Mouse (Mus musculus) cerebellum, postnatal 36 days (tissue): Measurements from ENCODE around the gene Abi3bp.

Source experiments
- DNase-seq, 2 experiments: peaks; one replicate each; pipeline ENCODE4 v3.0.0; 2021 to 2022; ENCODE audit warnings: mixed read lengths in 2 of 2

Abi3bp gene

GRCm38 (mm10) chr16:56477677-56478574, at the start of gene Abi3bp:
TSS of gene Abi3bp (plus strand) at chr16:56477878.
- DNase-seq = no peak

DNA sequence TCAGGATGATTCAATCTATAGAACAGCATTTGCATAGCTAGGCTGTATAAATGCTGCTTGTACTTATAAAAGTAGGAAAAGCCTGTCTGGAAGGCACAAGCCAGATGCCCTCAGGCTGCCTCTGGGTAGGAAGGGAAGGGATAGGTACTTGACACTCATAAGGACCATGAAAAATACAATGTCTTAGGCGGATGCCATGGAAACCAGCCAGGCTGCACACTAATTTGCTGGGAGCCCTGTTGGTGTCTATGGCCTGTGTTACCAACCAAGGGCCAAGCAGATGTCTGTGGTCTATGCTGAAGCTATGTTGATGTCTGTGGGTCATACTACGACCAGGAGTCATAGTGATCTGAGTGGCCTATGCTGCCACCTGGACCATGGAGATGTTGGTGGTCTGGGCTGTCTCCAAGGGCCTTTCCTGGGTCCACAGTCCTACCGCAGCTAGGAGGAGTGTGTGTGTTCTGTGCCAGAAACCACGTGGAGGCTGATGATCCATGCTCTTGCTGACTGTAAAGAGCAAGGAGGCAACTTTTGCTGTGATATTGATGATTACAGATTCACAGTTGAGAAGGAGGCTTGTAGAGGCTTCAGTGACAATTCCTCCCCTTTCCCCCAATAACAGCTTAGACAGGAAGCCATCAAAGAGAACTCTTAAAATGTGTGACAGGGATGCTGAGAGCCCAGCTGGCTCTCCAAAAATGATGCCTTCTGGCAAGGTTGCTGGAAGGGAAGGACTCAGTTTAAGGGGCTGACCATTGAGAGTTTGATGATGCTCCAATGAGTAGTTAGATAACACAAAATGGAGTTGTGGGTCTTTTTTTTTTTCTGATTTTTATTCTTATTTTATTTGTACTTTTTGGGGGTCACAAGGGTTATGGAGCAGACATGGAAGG, 42.1 kb upstream of the Abi3bp start:
- no peak for DNase-seq

- DNase-seq = no peak
Measured at GRCm38 (mm10) chr16:56440243-56440642, 37.4 kb upstream of the Abi3bp start.

- no peak for DNase-seq
Measured at GRCm38 (mm10) chr16:56441113-56441512, 36.6 kb upstream of the Abi3bp start.

DNA sequence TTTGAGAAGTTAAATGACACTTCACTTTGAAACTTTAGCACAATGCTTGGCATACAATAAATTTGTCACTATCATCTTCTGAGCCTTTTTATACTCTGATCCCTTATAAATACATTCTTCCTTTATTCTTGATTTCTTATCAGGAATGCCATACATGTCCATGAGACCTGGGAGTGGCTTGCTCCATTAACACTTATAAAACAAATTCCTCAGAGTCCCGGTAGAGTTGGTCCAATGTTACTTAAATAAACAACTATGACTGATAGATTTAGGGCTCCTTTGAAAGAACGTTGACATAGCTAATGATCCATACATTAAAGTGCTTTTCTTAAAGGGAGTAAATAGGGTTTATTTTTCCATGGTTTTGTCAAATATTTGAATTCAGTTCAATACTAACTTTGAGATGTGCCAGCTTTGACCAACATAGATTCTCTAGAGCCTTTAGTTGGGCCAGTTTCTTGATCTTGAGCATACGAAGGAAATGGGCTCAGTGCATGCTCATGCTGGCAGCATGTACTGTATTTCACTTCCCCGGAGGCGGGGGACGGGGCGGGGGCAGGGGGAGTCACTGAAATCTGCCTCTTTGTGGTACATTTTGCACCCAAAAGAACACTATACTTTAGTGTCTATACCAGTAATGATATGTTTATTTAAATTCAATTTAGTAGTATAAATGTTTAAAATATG, 35.9 kb upstream of the Abi3bp start:
- no peak for DNase-seq

DNA sequence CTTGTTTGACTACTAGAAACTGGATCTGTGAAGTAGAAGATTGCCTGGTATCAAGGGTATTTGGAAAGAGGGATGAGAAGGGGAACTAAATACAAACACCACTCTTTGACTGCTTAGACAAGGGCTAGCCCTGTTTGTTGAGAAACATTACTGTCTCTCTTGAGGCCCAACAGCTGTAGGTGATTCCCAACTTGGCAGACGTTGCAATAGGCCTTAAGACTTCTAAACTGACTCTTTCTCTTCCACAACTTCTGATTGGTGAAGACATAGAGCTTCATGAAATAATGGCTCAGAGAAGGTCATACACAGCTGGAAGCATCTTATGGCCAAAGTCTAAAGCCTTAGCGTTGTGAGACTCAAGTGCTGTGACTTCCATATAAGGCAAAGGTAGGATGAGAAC, 26.2 kb upstream of the Abi3bp start:
- no peak for DNase-seq

- DNase-seq = no peak
Measured at GRCm38 (mm10) chr16:56451923-56452322, 25.8 kb upstream of the Abi3bp start.

DNA sequence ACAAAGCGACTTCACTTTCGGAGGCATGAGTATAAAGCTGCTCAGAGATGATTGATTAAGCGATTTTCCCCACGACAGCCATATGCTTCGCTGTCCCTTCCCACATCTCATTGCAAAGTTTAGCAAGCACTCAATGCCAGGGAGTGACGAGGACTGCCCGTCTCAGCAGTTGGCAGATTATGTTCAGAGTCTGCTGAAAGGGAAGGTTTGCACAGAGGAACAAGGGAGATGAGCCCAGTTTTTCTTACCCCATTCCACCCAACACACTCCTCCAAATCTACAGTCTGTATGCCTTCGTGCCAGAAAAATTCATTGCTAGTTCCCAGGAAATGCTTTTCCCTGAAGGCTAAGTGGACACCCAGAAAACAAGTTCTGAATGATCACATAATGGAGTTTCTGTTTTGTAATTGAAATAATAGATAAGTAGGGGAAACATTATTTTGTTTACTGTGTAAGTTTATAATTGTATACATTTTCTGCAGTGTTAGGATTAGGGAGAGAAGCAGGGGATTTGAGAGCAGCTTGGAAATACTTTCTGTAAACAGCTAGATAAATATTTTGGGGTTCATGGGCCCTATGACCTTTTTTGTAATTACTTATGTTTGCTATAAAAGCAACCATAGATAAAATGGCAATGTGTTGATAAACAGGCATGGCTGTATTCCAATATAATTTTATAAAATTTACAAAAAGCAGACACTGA, 19.5 kb upstream of the Abi3bp start:
- DNase-seq = no peak

GRCm38 (mm10) chr16:56473160-56473559, 4.5 kb upstream of the Abi3bp start:
- DNase-seq = no peak

GRCm38 (mm10) chr16:56475676-56476075, 2.0 kb upstream of the Abi3bp start:
- no peak for DNase-seq

DNA sequence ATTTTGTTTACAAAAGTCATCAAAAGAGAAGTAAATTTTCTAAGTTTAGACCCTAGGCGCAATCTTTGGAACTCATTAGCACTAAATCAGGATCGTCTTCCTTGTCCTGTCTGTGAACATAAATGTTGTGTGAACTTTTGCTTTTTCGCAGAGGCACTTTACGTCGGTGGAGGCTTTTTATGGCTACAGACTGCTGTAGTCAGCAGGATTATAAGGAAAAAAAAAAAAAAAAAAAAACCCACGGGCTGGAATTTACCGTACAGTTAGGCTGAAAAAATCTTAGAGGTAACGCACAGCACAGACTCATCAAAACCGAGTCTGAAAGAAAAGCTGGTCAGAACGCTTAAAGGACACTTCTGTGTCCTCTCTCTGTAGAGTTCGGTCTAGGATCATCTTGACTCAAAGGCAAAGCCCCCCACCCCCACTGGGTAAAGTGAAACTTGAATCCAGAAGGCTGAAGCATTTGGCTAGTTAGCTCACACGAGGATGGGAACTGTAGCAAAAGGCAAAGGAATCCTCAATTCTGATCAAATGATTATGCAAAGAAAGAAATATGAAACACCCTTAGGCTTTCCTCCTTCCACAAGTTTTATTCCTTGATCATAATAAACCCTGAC, 1.0 kb downstream of the Abi3bp start:
- no peak for DNase-seq

DNA sequence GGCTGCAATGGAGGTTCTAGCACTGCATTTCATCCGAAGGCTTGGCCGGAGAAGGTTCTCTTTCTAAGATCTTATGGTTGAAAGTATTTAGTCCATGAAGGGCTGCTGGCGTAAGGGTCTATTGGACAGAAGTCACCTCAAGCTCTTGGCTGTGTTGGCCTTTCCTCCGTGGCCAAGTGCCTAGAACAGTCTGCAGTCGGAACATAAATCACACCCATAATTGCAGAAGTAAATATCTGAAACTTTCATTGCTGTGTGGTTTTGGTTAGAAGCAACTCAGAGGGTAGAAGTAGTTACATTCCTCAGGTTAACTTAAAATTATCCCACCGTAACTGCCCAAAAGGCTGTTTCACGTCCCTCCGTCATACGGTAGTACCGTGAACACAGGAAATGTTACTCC, 5.8 kb downstream of the Abi3bp start:
- no peak for DNase-seq

GRCm38 (mm10) chr16:56486461-56486860, 8.8 kb downstream of the Abi3bp start:
- peak; percentile 14 to 27 for DNase-seq

DNA sequence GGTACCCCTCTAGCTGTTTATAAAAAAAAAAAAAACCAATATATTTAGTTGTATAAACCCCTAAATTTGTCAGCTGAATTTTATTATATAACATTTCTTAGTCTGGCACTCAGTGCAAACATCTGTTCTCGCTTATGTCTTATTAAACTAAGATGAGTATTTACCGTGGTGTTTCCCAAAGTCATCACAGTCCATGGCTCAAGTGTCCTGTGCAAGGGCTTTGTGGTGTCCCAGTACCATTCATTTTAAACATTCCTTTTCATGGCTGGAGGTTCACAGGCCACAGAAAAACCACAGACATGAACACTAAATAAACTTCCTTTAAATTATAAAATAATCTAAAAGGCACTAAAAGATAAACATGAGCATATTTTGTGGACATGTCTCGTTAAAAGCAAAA, 13.2 kb downstream of the Abi3bp start:
- DNase-seq = no peak

DNA sequence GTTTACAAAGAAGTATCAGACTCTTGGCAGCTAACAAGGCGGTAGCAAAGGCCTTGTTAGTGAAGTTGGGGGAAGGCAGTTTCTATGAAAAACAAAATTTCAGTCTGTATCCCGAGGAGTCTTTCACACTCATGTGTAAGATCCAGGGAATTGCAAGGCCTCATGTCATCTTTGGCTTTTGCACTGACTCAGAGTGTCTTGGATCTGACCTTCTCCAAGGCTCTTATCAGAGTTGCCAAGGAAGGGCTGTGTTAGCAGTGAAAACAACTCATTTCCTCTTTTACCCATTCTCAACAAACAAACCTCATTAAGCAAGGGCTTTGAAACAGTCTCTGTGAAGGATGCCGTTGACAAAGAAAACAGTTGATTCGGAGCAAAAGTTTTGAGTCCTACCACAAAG, 17.6 kb downstream of the Abi3bp start:
- no peak for DNase-seq

GRCm38 (mm10) chr16:56496743-56497142, 19.1 kb downstream of the Abi3bp start:
- DNase-seq = no peak

DNA sequence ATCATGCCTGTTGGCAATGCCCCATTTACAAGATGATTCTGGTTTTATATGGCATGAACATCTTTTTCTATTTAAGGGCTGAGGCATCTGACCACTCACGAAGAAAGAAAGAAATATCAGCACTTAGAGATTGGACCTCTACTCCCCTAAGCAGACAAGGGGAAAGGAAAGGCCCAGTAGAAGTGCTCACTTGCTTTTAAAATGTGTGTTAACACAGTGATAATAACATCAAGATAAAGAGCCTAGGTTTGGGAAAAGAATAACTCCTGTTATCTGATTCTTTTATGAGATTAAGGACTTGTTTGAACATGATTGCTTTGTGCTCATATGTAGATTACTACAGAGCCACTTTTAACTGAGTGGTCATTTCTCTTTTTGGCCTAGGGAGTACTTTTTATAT, 21.0 kb downstream of the Abi3bp start:
- no peak for DNase-seq

- no peak for DNase-seq
Measured at GRCm38 (mm10) chr16:56500441-56500840, 22.8 kb downstream of the Abi3bp start.

- no peak for DNase-seq
Measured at GRCm38 (mm10) chr16:56501101-56501500, 23.4 kb downstream of the Abi3bp start.

DNA sequence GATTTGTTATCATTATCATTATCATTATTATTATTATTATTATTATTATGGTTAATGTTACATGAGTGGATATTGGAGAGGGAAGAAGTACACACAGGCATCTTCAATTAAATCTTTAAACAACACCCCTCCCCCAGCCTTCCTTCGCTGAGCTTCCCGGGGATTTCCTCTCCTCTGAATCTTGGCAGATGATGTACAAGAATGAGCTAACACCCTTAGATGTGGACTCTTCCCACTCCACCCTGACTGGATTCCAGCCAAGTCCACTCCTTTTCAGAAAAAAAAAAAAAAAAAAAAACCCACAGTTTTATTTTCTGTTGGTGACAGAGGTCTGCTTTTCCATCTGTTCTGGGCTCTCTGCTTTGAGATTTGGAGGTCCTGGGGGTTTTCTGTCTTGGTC, 23.8 kb downstream of the Abi3bp start:
- DNase-seq = no peak

- DNase-seq = no peak
Measured at GRCm38 (mm10) chr16:56502134-56502533, 24.5 kb downstream of the Abi3bp start.

- DNase-seq = no peak
Measured at GRCm38 (mm10) chr16:56503941-56504340, 26.3 kb downstream of the Abi3bp start.
